Mouse (Mus musculus): ENCODE measurements around the gene Gabrg3.

- TF ChIP-seq CTCF (IDR thresholded peaks at IDR 0.05; ENCODE audit: low read depth) (no peak), EP300 (IDR thresholded peaks at IDR 0.05; ENCODE audit: low read depth) (no peak)
These were observed 55.8 kb downstream of the Gabrg3 start for GRCm38 (mm10) chr7:57331211-57331610.
